Mouse (Mus musculus) embryonic fibroblast, embryonic 13.5 days (primary cell): ENCODE data around the gene Gm28038. TPM values are rescaled to one million over a fixed set of nuclear protein-coding genes. Genes with fewer than 3 reads are reported as not detected.

Source experiments
- H3K27ac ChIP-seq: 2 replicates; pipeline ENCODE4 v1.5.1; 2012; ENCODE audit warnings: low read length, control low read depth, inconsistent platforms; ENCODE audit not compliant: insufficient read depth
- H3K4me1 ChIP-seq: 2 replicates; pipeline ENCODE4 v1.6.1; 2011; ENCODE audit warnings: low read length; ENCODE audit not compliant: control insufficient read depth, insufficient read depth
- H3K4me3 ChIP-seq: 2 replicates; pipeline ENCODE4 v1.5.1; 2011; ENCODE audit warnings: mild to moderate bottlenecking, control low read depth, low read length; ENCODE audit not compliant: insufficient read depth
- CTCF ChIP-seq: IDR thresholded peaks from 2 replicates; pipeline ENCODE4 v1.5.1; 2011; ENCODE audit warnings: mild to moderate bottlenecking, control low read depth, low read length, moderate library complexity, borderline replicate concordance; ENCODE audit not compliant: insufficient read depth
- POLR2A ChIP-seq: IDR thresholded peaks from 2 replicates; pipeline ENCODE4 v1.6.1; 2011; ENCODE audit warnings: low read depth, mild to moderate bottlenecking, control low read depth, low read length, moderate library complexity
- polyA plus RNA-seq: library from polyadenylated mRNA; stranded (reverse); fragments of >200 nt; gene quantifications from 2 replicates; pipeline ENCODE4 v1.2.4, GENCODE M21; 2011; ENCODE audit warnings: low read depth; ENCODE audit not compliant: missing spikeins, insufficient read length

Gene Gm28038
- polyA plus RNA-seq, 1 experiment, result 57.8 TPM

DNA sequence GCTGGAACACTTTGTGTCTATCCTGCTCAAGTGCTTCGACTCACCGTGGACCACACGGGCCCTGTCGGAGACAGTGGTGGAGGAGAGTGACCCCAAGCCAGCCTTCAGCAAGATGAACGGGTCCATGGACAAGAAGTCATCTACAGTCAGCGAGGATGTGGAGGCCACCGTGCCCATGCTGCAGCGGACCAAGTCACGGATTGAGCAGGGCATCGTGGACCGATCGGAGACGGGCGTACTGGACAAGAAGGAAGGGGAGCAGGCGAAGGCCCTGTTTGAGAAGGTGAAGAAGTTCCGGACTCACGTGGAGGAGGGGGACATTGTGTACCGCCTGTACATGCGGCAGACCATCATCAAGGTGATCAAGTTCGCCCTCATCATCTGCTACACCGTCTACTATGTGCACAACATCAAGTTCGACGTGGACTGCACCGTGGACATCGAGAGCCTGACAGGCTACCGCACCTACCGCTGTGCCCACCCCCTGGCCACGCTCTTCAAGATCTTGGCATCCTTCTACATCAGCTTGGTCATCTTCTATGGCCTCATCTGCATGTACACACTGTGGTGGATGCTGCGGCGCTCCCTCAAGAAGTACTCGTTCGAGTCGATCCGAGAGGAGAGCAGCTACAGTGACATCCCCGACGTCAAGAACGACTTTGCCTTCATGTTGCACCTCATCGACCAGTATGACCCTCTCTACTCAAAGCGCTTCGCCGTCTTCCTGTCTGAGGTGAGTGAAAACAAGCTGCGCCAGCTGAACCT, 25.0 kb upstream of the Gm28038 start:
- Histone ChIP-seq H3K4me1 (peaks cover 21% of the 10 kb centered on the region), H3K4me3 (no peak overlapping the region), H3K27ac (no peak overlapping the region)
- TF ChIP-seq POLR2A (no peak), CTCF (no peak)

DNA sequence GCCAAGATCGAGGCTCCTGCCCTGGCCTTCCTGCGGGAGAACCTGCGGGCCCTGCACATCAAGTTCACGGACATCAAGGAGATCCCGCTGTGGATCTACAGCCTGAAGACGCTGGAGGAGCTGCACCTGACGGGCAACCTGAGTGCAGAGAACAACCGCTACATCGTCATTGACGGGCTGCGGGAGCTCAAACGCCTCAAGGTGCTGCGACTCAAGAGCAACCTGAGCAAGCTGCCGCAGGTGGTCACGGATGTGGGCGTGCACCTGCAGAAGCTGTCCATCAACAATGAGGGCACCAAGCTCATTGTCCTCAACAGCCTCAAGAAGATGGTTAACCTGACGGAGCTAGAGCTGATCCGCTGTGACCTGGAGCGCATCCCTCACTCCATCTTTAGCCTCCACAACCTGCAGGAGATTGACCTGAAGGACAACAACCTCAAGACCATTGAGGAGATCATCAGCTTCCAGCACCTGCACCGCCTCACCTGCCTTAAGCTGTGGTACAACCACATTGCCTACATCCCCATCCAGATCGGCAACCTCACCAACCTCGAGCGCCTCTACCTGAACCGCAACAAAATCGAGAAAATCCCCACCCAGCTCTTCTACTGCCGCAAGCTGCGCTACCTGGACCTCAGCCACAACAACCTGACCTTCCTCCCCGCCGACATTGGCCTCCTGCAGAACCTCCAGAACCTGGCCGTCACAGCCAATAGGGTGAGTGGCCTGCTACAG, 24.1 kb upstream of the Gm28038 start:
- Histone ChIP-seq H3K4me1 (peaks cover 16% of the 10 kb centered on the region), H3K4me3 (no peak overlapping the region), H3K27ac (no peak overlapping the region)
- TF ChIP-seq CTCF (no peak), POLR2A (no peak)

DNA sequence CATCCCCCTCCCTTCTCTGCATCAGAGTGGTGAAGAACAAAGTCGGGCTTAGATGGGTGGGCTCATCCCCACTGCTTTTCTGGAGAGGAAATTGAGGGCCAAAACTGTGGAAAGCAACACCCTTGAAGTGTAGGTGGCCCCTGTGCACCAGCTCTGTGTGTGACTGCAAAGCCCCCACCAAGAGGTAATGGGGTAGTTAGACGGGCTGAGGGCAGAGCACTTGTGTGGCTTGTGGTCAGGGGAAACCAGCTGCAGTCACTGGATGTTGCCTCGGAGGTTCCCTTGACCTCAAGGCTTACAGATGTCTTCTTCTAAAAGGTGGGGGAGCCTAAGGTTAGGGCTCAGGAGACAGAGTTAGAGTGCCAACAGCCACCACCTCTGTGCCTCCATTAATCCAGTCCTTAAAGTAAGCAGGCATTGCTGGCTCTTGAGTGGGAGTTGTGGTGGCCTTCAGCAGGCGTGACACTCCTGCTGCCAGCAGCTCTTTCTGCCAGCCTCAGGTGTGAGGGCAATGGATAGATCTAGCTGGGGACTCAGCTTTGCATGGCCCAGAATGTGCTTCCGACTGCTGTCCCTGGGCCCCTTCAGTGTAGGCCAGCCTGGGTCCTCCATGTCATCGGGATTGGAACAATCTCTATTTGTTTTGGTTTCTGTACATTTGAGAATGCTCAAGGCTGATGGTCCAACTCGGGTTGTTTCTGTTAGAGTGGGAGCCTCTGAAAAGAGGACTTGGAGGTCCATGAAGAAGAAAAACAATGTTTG, 23.0 kb upstream of the Gm28038 start:
- Histone ChIP-seq H3K27ac (peak overlapping the region; percentile 93), H3K4me3 (no peak overlapping the region), H3K4me1 (peaks cover 11% of the 10 kb centered on the region)
- TF ChIP-seq CTCF, result no peak

DNA sequence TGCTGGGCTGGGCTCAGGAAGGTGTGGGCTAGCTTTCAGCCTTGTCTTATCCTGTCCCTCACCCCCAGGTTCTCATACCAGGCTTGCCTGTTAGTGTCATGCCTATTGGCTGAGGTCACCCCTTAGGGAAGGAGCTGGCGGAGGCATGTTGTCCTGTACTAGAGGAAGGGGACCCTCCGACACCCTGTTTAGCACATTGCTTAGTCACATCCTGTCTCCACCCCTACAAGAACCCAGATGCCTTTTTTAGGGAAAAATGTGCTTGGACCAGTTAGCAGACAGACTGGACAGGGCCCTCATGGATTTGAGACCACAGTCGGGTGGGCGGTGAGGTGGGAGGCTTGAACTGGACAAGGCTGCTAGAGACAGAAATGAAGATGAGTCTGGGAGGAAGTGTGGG, 22.2 kb upstream of the Gm28038 start:
- no peak for TF ChIP-seq CTCF
- TF ChIP-seq POLR2A, result 0 out of 2 replicates have a peak, but pooled peaks have one; percentile 32
- Histone ChIP-seq H3K4me3 (no peak overlapping the region), H3K27ac (peak overlapping the region; percentile 93), H3K4me1 (peaks cover 13% of the 10 kb centered on the region)

DNA sequence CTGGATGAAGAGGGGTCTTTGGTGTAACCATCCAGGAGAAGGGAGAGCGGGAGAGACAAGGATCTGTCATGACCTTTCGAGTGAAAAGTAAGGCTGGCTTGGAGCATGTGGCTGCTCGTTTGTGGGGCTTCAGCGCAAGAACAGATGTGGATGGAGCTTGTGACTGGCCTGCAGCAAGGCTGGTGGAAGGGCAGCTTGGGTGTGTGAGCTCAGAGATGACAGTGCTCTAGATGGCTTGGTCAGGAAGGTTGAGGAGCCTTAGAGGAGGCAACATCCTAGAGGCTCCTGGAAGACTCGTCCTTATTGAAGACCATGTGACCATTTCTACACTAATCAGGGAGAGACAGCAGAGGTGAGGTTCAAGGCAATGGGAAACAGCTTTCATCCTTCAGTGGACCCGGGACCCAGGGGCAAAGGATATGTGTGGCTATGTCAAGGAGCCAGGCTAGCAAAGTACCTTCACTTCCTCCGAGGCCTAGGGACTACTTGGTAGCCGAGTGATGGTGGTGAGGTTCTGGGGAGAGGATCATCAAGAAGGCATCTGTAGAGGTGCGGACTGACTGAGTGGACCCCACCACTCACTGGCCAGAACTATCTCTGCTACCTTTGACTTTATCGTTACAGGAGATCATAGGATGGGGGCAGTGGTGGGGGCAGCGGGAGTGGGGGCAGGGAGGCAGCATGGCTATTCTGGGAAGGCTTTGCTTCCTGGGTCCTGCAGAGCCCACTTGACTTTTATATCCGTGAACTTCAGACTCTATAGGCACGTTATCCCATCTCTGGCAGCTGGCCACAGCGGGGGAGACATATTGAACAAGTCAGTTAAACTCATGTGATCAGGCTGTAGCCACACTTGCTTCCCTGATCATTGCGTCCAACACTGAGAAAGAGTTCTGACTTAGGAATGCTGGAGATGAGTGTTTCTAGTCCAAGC, 21.4 kb upstream of the Gm28038 start:
- Histone ChIP-seq H3K4me3 (no peak overlapping the region), H3K4me1 (peaks cover 13% of the 10 kb centered on the region), H3K27ac (peak overlapping the region; percentile 93)
- TF ChIP-seq CTCF (no peak), POLR2A (peak; percentile 10; the same call in 1 of the 2 replicates)

DNA sequence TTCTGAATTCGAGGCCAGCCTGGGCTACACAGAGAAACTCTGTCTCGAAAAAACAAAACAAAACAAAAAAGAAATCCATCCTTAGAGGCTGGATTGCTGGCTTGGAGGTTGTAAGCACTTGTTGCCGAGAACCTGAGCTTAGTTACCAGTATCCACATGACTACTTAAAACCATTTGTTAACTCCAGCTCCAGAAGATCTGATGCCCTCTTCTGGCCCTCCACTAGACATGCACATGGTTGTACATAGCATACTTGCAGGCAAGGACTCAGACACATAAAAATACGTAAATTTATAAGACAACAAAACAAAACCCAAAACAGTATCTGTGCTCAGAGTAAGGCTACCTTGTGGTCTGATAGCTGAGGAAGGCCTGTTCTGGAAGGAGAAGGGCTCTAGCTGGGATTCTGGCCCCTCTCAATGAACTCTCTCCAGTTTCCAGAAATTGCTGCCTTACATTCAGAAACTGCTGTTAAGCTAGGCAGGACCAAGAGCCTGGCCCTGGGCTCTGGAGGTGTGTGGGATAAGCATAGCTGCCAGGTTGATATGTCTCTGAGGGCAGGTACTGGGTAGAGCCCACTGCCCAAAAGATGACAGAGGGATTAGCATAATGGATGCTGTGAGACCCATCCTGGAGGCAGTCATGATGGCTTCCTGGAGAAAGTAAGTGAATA, 19.6 kb upstream of the Gm28038 start:
- Histone ChIP-seq H3K27ac (no peak overlapping the region), H3K4me3 (no peak overlapping the region), H3K4me1 (peaks cover 18% of the 10 kb centered on the region)
- TF ChIP-seq CTCF (no peak), POLR2A (no peak)

DNA sequence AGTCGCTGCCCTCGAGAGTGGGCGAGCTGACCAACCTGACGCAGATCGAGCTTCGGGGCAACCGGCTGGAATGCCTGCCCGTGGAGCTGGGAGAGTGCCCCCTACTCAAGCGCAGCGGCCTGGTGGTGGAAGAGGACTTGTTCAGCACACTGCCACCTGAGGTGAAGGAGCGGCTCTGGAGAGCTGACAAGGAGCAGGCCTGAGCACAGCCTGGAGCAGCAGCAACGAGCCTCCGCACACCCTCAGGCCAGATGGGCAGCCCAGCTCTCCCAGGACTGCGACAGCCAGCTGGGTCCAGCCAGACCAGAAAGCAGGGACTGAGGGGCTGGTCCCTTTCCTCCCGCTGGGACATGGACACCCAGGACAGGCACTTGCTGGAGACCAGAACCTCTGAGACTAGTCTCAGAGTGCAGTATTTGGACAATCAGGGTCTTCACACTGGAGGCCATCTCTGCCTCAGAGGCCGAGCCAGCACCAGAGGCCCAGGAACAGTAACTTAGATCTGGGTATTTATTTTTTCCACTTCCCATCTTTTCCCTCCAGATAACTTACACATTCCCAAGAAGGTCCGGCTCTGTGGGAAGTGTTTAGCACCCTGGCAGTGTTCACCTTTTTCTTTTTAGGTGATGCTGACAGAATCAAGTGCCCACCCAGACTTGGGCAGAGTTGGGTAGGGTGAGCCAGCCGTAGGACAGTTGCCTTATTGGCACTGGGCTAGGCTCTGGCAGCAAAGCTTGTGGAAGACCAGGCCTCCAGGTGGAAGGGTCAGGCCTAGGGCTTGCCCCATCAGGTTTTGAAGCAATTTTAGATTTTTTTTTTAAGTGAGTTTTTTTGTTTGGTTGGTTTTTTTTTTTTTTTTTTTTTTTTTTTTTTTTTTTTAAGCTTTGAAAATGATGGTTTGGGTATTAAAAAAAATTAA, 18.7 kb upstream of the Gm28038 start:
- Histone ChIP-seq H3K27ac (no peak overlapping the region), H3K4me3 (no peak overlapping the region), H3K4me1 (peaks cover 20% of the 10 kb centered on the region)
- TF ChIP-seq CTCF, result no peak
- TF ChIP-seq POLR2A, result no peak
